Mouse (Mus musculus) neural tube, embryonic 10.5 days (tissue): ENCODE measurements around the gene Adgrb2.

Experiments used
- DNase-seq: peaks from one replicate; pipeline ENCODE4 v3.0.0-alpha.2; 2017; ENCODE audit warnings: low spot score; ENCODE audit errors: extremely low spot score

The Adgrb2 gene

DNA sequence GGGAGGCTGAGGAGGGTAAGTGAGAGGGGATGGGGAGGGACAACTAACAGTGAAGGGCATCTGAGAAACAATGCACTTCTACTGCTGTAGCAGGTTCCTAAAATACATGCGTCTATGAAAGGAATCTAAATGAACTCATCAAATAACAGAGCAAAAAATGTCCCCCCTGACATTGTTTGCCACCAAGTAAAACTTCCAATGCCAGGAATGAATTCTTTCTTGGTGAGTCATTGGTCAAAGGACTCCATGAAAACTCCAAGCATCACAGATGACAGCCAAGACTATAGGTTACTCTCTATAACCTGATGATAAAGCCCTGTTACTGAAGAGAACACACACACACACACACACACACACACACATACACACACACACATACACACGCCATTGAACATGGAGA is 46.5 kb downstream of the Adgrb2 start:
- no peak for DNase-seq

DNA sequence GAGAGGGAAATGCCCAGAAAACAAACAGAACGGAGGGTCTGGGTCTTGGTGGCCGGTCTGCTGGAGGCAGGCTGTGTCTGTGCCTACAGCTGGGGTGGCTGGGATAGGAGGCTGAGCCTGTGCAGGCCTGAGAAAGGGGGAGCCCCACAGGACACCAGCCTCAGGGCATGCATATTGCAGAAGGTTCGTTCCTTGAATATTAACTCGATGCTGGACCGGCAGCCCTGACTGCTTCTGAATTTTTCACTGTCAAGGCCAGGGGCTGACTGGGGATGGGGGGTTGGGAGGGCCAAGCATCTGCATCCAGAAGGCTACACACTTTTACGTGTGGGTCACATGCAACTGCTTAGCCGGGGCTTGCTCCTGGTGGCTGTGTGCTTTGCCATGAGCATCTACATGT is 48.8 kb downstream of the Adgrb2 start:
- no peak for DNase-seq

- DNase-seq: peak; percentile 62
Measured at GRCm38 (mm10) chr4:130036112-130036511, 51.4 kb downstream of the Adgrb2 start.

DNA sequence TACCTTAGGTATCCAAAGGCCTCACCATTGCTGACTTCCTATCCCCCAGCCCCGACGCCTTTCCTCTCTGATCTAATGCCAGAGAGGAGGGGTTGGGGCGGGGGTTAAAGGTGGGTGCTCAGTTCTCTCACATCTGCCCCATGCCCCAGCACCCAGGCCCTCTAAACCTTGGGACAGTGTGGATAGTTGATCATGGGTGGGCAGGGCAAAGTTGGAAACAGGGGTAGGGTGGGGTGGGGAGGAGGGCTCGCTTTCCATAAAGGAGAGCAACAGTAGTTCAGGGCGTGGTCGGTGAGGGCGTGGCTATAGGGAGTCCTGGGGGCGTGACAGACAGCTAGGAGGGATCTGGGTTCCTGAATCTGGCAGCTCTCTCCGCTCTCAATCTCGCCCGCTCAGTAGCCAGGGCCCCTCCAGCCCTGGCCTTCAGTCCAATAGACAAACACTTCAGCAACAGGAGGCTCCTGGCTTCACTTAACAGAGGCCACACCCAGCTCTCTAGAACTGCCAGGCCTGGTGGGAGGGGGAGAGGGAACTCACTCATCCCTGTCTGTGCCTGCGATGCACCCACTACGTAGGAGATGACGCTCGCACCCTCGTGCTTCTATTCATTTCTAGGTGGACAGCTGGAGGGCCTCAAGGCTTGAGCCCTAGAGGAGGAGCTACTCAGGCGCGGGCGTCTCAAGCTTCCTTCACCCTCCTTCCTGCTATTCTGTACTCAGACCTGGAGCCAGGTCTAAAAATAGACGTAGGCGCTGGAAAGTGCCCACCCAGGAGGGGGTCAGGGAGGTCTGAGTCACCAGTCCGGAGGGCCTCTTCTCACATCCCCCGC is 52.1 kb downstream of the Adgrb2 start:
- peak; percentile 26 for DNase-seq

- DNase-seq: no peak
Measured at GRCm38 (mm10) chr4:130039351-130039750, 54.7 kb downstream of the Adgrb2 start.

GRCm38 (mm10) chr4:130041076-130041475 is 56.4 kb downstream of the Adgrb2 start:
- DNase-seq: no peak

- DNase-seq: no peak
Measured at GRCm38 (mm10) chr4:130044211-130044610, 59.5 kb downstream of the Adgrb2 start.

DNA sequence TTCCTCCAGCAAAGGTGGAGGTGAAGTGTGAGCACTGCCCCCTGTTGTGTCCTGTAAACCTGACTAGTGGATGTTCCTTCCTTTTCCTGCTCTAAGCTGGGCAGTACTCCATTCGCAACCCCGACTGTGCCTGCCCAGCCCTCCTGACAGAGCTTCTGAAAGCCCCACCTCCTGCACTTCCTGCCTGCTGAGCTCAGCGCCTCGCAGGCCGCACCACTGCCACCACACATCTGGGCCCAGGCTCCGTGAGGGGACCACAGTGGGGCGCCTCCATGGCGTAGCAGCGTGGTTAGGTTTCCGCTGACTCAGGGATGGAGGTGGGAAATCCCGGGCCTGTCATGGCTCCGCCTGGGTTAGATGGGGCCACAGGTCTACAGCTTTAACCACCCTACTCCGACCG is 60.9 kb downstream of the Adgrb2 start:
- DNase-seq: no peak

GRCm38 (mm10) chr4:130047331-130048202 is 62.9 kb downstream of the Adgrb2 start, which contains the start of gene Col16a1:
Gene Col16a1, plus strand, starts transcription at chr4:130047840.
- DNase-seq: peak; percentile 84

- no peak for DNase-seq
Measured at GRCm38 (mm10) chr4:130048203-130048479, 63.5 kb downstream of the Adgrb2 start.

GRCm38 (mm10) chr4:130050056-130050824 is 65.6 kb downstream of the Adgrb2 start:
- no peak for DNase-seq

DNA sequence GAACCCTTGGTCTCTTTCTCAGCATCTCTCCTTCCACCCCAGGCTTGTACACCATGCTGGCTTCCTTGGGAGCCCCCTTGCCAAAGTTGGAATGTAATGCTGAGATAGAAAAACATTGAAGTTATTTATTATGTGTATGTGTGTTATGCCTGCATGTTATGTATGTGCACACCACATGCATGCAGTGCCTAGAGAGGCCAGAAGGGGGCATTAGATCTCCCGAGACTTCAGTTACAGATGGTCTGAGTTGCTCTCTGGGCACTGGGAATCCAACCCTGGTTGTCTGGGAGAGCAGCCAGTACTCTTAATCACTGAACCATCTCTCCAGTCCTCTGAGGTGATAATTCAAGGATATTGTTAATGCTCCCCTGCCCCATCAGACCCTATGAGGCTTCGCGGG is 67.6 kb downstream of the Adgrb2 start:
- DNase-seq: no peak

- no peak for DNase-seq
Measured at GRCm38 (mm10) chr4:130053111-130053510, 68.4 kb downstream of the Adgrb2 start.

DNA sequence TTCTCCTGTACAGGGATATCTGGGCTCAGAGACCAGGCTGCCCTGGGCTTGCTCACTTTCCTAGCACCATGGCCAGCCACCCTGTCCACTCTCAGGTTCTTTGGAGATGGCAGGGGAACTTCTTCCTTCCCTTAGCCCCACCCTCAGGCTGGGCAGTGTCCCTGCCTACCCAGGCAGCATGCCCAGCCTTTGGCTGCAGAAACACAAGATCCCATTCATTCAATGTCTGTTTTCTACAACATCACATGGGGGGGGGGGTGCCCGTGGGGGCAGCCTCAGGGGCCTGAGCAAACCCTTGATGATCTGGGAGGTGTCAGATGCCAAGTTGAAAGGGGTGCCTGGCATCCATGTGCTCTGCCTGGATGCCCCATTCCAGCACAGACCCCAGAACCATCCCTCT is 70.1 kb downstream of the Adgrb2 start:
- DNase-seq: no peak

DNA sequence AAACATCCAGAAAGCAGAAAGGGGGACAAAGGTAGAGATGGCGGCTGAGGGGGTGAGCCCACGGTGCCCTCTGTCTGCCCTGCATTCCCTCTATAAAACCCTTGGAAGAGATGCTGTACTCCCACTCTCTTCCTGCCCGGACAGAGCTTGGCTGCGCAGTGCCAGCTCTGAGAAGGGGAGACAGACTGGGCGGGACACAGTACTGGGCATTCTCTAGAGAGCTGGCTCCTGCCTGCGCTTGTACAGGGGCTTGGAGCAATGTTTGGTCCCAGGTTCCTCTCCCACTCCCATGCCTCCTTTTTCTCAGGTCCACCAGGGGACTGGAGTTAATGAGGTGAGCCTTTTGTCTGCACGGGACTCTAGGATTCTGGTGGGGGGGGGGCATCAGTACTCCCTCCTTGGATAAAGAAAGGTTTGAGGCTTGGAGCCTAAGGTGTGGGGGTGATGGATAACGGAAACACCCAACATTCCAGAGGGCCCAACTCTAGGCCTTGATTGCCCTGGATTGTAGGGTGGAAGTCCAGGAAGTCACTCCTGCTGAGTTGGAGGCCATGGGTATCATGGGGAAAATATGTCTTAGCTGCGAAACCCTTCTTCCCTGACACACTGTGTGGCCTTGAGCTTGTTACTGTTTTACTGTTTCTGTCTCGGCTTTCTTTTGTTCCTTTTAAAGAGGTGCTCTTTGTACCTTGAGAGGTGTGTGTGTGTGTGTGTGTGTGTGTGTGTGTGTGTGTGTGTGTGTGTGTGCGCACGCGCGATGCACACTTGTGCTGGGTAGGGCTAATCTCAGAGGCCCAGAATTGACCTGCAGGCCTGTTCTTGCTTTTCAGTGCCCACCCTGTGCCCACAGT is 70.7 kb downstream of the Adgrb2 start:
- DNase-seq: no peak

- DNase-seq: no peak
Measured at GRCm38 (mm10) chr4:130056011-130056322, 71.3 kb downstream of the Adgrb2 start.

DNA sequence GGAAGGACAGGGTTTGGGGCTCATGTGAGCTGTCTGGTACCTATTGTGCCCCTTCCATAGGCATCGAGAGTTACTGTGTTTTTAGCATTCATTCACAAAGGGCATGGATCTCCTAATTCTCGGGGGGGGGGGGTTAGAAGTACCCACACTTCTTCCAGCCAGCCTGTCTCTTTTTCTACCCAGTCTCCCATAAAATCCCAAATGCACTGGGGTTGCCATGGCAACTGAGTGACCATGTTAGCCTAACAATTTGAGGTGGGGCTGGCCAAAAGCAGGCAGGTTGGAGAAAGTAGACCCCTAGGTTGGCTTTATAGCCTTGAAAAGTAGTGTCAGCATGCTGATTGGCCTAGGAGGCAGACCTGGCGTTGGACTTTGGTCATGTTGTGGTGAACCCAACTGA is 71.8 kb downstream of the Adgrb2 start:
- DNase-seq: no peak

GRCm38 (mm10) chr4:130060937-130061336 is 76.3 kb downstream of the Adgrb2 start:
- no peak for DNase-seq

- DNase-seq: no peak
Measured at GRCm38 (mm10) chr4:130063191-130063590, 78.5 kb downstream of the Adgrb2 start.

GRCm38 (mm10) chr4:130066816-130067215 is 82.1 kb downstream of the Adgrb2 start:
- no peak for DNase-seq

- DNase-seq: no peak
Measured at GRCm38 (mm10) chr4:130070523-130070922, 85.9 kb downstream of the Adgrb2 start.
